Mouse (Mus musculus): ENCODE measurements around the gene Efnb3. TPM values are rescaled to one million over a fixed set of nuclear protein-coding genes. Genes with fewer than 3 reads are reported as not detected.
A peak's percentile ranks its signal among the peaks of the same experiment; 100 is the strongest.
"Not testable (repeated sequence)": the region's sequence is repeated elsewhere in the genome, so short reads cannot be mapped to it uniquely, and the experiment has no call there.

Gene Efnb3
- total RNA-seq, 2 experiments from 2014 or later = 0.47 to 0.48 TPM

DNA sequence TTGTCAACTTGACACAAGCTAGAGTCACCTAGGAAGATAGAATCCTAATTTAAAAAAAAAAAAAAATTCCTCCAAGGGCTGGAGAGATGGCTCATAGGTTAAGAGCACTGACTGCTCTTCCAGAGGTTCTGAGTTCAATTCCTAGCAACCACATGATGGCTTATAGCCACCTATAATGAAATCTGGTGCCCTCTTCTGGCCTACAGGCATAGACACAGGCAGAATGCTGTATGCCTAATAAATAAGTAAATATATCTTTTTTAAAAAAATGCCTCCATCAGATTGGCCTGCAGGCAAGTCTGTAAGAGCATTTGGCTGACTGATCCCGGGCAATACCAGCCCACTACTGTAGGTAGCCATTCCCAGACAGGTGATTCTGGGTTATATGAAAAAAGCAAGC is 25.0 kb downstream of the Efnb3 start:
- intact Hi-C loops (cut with DNase I) = no loop called here
- Histone ChIP-seq H3K4me3 (no peak overlapping the region), H3K27ac (no peak overlapping the region)
- no peak for DNase-seq
- TF ChIP-seq CTCF (IDR thresholded peaks at IDR 0.05) = peak; percentile 28; the same call in 1 of the 2 replicates

- Histone ChIP-seq H3K27ac (no peak overlapping the region), H3K4me3 (no peak overlapping the region)
- DNase-seq = no peak
- intact Hi-C loops (cut with DNase I) = no loop called here
- TF ChIP-seq CTCF (IDR thresholded peaks at IDR 0.05) = no peak
These were observed 27.4 kb downstream of the Efnb3 start for GRCm38 (mm10) chr11:69532480-69533150.

- H3K27ac ChIP-seq; intact Hi-C loops (cut with DNase I); DNase-seq; H3K4me3 ChIP-seq: not testable (repeated sequence)
- TF ChIP-seq CTCF (IDR thresholded peaks at IDR 0.05) = peak; percentile 22; the same call in 1 of the 2 replicates
These were observed 29.2 kb downstream of the Efnb3 start for GRCm38 (mm10) chr11:69530755-69531154.

DNA sequence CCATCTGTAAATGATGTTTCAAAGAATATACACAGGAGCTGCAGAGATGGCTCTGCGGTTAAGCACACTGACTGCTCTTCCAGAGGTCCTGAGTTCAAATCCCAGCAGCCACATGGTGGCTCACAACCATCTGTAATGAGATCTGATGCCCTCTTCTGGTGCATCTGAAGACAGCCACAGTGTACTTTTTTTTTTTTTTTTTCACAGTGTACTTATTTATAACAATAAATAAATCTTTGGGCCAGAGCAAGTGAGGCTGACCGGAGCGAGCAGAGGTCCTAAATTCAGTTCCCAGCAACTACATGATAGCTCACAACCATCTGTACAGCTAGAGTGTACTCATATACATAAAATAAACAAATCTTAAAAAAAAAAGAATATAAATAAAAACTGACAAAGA is 29.7 kb downstream of the Efnb3 start:
- H3K4me3 ChIP-seq; H3K27ac ChIP-seq; intact Hi-C loops (cut with DNase I); DNase-seq: not testable (repeated sequence)

DNA sequence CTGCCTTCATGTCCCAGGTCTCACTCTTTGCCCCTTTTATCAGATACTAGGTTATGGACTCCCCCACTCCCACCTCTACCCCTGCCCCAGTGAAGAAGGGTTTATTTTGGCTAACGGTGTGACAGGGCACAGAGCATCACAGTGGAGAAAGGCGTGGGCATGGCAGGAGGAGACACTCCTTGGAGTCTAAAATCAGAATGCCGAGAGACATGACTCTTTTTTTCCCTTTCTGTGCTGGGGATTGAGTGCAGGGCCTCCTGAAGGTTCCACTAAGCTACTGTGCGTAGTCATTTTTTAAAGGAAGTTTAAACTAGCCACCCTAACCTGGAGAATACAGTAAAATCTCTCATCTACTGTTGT is 32.0 kb downstream of the Efnb3 start:
- intact Hi-C loops (cut with DNase I) = loop anchor here (5.0 kb wide), 1 partner anchor 81 kb away; no protein-coding TSS in a partner anchor
- H3K4me3 ChIP-seq = no peak overlapping the region
- no peak for TF ChIP-seq CTCF (IDR thresholded peaks at IDR 0.05)
- H3K27ac ChIP-seq = no peak overlapping the region
- no peak for DNase-seq

DNA sequence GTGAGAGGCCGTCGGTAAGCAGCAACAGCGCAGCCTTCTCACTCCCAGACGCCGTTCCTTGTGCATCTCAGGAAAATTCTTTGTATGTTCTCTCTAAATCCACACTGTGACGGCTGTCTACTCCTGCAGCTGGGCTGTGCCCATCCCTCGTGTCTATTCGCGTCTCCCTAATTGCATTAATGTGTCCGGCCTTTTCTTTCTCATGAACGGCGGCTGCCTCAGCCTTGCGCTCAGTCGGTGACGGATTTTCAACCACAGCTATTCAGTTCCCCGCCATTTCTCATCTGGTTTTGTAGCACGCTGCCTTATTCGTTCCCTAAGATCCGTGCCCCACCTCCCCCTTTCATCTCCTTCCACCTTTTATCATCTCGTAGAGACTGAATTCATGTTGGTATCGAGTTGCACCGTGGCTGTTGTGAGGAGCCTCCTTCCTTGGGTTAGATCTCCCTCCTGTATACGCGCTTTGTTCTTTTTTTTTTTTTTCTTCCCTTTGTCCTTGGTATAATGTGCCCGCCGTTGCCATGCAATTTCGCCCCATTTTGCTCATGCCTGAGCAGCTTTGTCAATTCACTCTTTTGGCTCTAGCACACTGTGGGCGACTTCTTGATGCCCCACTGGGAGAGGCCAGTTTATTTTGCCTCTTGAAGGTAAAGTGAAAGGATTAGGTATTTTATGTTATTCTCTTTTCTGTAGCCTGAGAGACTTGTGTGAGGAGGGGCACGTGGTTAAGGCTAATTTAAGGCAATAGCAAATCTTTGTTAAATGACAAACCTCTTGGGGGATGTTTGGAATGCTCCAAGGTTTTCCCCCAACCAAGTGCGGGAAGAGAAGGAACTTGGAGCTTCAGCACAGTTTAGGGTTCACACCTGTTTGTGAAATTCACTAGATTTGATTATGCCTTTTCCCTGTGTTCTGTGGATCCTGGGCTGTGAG is 32.6 kb downstream of the Efnb3 start:
- no peak for DNase-seq
- Histone ChIP-seq H3K4me3 (no peak overlapping the region), H3K27ac (no peak overlapping the region)
- intact Hi-C loops (cut with DNase I) = loop anchor here (5.0 kb wide), 1 partner anchor 80 kb away; no protein-coding TSS in a partner anchor
- no peak for TF ChIP-seq CTCF (IDR thresholded peaks at IDR 0.05)

DNA sequence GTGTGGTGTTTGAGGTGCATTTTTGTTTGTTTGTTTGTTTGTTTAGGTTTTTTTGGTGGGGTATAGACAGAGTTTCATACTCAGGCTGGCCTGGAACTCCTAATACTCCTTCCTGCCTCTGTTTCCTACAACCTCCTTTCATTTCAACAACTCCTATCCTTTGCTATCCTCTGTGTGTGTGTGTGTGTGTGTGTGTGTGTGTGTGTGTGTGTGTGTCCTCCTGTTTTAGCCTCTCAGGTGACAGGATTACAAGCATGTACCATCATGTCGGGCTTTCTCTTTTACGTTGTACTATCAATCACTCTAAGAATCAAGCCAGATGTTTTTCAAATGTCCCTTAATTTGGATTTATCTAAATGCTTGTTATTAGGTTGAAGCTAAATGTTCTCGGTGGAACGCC is 33.4 kb downstream of the Efnb3 start:
- no peak overlapping the region for H3K4me3 ChIP-seq
- intact Hi-C loops (cut with DNase I) = loop anchor here (5.0 kb wide), 1 partner anchor 79 kb away; no protein-coding TSS in a partner anchor
- H3K27ac ChIP-seq = no peak overlapping the region
- no peak for DNase-seq
- TF ChIP-seq CTCF (IDR thresholded peaks at IDR 0.05) = no peak

DNA sequence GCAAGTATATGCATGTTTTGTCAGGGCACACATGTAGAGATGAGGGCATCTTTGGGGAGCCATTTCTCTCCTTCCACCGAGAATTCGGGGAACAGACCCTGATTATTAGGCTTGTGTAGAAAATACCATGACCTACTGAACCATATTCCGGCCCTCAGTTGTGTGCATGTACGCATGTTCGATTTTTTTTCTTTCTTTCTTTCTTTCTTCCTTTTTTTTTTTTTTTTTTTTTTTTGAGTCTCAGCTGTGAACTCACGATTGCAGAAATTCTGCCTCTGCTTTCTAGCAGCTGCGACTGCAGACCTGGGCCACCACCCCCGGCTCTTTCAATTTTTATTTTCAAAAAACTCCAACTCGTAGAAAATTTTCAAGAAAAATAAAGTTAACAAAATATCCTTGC is 34.3 kb downstream of the Efnb3 start:
- intact Hi-C loops (cut with DNase I) = loop anchor here (5.0 kb wide), 1 partner anchor 78 kb away; no protein-coding TSS in a partner anchor
- no peak overlapping the region for H3K27ac ChIP-seq
- no peak overlapping the region for H3K4me3 ChIP-seq
- DNase-seq = no peak
- no peak for TF ChIP-seq CTCF (IDR thresholded peaks at IDR 0.05)

GRCm38 (mm10) chr11:69523651-69524050 is 36.4 kb downstream of the Efnb3 start:
- TF ChIP-seq CTCF (IDR thresholded peaks at IDR 0.05) = no peak
- no peak for DNase-seq
- no peak overlapping the region for H3K27ac ChIP-seq
- H3K4me3 ChIP-seq = no peak overlapping the region
- intact Hi-C loops (cut with DNase I) = no loop called here

DNA sequence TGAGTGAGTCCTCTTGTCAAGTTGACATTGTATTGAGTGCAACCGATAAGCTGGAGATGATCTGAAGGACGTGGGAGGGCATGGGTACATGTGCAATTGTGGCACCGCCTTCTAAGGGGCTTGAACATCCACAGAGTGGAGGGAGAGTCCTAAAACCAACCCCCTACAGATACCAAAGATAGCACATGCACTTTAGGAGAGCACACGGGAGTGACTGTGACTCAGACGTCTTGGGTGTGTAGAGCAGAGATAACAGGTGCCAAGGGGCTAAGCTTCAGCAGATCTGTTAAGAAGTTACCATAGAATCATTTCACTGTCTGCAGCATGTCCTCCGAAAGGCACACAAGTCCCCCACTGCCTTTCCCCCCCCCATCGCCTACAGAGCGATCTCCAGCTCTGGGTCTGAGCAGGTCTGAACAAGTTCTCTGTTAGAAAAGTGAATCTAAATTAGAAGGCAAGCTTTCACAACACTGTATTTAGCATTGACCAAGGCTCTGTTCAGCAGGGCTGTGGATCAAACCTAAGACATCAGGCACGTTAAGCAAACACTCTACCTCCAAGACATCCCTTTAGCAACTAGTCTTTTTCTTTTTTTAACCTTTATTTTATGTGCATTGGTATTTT is 38.4 kb downstream of the Efnb3 start:
- intact Hi-C loops (cut with DNase I) = no loop called here
- no peak overlapping the region for H3K4me3 ChIP-seq
- H3K27ac ChIP-seq = no peak overlapping the region
- no peak for DNase-seq
- TF ChIP-seq CTCF (IDR thresholded peaks at IDR 0.05) = no peak

DNA sequence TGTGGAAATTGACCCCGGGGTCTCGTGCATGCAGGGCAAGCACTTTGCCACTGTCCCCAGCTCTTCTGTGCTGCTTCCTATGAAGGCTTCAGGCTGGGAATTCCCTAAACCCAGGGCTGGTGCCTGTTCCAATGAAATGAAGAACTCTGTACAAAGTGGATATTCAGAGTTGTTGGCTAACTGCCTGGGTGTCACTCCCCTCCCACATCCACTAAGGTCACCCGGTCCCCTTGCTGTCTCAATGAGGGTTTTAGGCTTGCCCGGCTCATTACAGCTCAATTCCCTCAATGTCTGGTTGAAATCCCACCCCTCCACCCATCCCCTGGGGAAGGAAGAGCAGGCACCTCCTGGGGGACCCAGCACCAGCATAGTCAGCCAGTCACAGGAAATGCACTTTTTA is 40.0 kb downstream of the Efnb3 start:
- no peak overlapping the region for H3K27ac ChIP-seq
- no peak for TF ChIP-seq CTCF (IDR thresholded peaks at IDR 0.05)
- intact Hi-C loops (cut with DNase I) = no loop called here
- no peak for DNase-seq
- no peak overlapping the region for H3K4me3 ChIP-seq

- TF ChIP-seq CTCF (IDR thresholded peaks at IDR 0.05) = no peak
- intact Hi-C loops (cut with DNase I) = no loop called here
- Histone ChIP-seq H3K4me3 (peak overlapping the region; percentile 44), H3K27ac (peak overlapping the region; percentile 43; the same call in 1 of the 2 replicates)
- DNase-seq = no peak
These were observed 43.3 kb downstream of the Efnb3 start for GRCm38 (mm10) chr11:69516661-69517060.

All from gastrocnemius, adult 2 months (tissue).